Mouse (Mus musculus) bone marrow, adult 2 months (tissue): ENCODE measurements around the gene Senp3. TPM values are rescaled to one million over a fixed set of nuclear protein-coding genes. Genes with fewer than 3 reads are reported as not detected.

Source experiments
- H3K27ac ChIP-seq: fragments of 200-500 bp; 2 replicates; pipeline ENCODE4 v1.5.1; 2012; ENCODE audit warnings: low read depth, mild to moderate bottlenecking, control low read depth, inconsistent platforms, low read length; ENCODE audit not compliant: control insufficient read depth, poor library complexity, insufficient read depth
- H3K4me1 ChIP-seq: fragments of 200-500 bp; 2 replicates; pipeline ENCODE4 v1.6.1; 2011; ENCODE audit warnings: low read length; ENCODE audit not compliant: control insufficient read depth, insufficient read depth
- H3K4me3 ChIP-seq: fragments of 200-500 bp; replicated peaks from 2 replicates; pipeline ENCODE3; 2011; ENCODE audit warnings: mild to moderate bottlenecking, low read depth, low read length, control low read depth; ENCODE audit not compliant: control insufficient read depth
- CTCF ChIP-seq: fragments of 200-500 bp; IDR thresholded peaks from 2 replicates; pipeline ENCODE4 v1.5.1; 2011; ENCODE audit warnings: low read length, control low read depth; ENCODE audit not compliant: control insufficient read depth, insufficient read depth
- POLR2A ChIP-seq: fragments of 200-500 bp; IDR thresholded peaks from 2 replicates; pipeline ENCODE4 v1.6.1; 2011; ENCODE audit warnings: low read depth, mild to moderate bottlenecking, control low read depth, low read length, borderline replicate concordance; ENCODE audit not compliant: control insufficient read depth
- WGBS: fragments of 180-500 bp; shearing (Covaris S2); methylation state at CpG from one replicate; pipeline ENCODE4 v1.1.7; 2018; 5-methylcytosine and 5-hydroxymethylcytosine counted together
- polyA plus RNA-seq: library from polyadenylated mRNA; stranded (reverse); fragments of >200 nt; gene quantifications from 2 replicates; pipeline ENCODE4 v1.2.4, GENCODE M21; 2011; ENCODE audit warnings: low replicate concordance; ENCODE audit not compliant: missing spikeins, insufficient read depth, insufficient read length

The Senp3 gene
- polyA plus RNA-seq, 1 experiment = 67.8 TPM

DNA sequence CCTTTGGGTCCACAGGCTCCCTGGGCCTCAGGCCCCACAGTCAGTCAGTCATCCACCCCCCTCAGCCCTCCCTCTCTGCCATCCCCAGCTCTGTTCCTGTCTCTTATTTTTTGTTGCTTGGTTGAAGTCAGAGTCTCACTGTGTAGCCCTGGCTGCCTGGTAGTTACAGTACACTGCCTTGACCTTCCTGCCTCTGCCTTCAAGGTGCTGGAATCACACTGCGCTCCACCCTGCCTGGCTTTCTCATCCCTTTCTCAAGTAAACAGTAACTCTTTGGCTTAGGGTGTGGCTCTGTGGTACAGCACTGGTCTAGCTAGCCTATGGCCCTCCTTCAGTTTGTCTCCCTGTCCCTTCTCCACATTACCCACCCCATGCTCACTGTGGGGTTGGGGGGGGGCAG, 8.0 kb upstream of the Senp3 start:
- WGBS = 94% methylated on average over 1 of the region's 1 CpGs
- TF ChIP-seq POLR2A = no peak
- TF ChIP-seq CTCF = no peak
- Histone ChIP-seq H3K4me1 (peaks cover 3% of the 10 kb centered on the region), H3K4me3 (no peak overlapping the region), H3K27ac (no peak overlapping the region)

DNA sequence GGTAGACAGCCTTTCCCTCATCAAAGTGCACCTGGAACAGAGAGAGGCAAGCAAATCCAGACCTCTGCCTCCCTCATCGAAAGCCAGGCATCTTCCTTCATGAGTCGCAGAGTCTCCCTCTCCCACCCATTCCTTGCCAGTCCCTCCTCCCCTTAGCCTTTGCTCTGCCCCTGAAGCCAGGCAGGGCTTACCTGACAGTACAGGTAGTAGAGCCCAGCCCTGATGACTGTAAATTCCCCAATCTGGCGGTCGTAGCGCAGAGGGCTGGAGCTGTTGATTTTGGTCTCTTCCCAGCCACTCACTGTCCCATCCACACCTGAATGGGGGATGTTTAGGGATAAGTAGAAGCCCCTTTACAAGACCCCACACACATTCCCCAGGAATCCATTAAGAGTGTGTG, 5.2 kb upstream of the Senp3 start:
- no peak overlapping the region for H3K27ac ChIP-seq
- peaks cover 3% of the 10 kb centered on the region for H3K4me1 ChIP-seq
- 85% methylated on average over 5 of the region's 5 CpGs for WGBS

DNA sequence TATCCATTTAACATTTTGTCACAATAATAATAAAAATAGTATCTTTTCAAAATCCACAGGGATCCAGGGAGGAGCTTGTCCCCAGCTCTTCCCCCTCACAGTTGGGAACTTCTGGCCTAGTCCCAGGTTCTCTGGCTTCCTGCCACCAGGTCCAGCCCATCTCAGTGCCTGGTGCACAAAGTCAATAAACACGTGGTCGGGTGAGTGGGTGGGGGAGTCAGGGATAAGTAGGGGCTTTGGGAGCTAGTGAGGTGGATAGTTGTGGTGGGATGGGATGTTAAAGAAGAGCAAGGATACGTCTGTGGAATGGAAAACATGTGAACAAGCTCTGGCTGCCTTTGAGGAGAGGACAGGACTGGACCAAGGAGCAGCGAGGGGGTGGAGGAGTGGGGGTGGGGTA, 4.5 kb upstream of the Senp3 start:
- Histone ChIP-seq H3K4me3 (no peak overlapping the region), H3K4me1 (peaks cover 3% of the 10 kb centered on the region), H3K27ac (no peak overlapping the region)
- TF ChIP-seq CTCF = no peak
- TF ChIP-seq POLR2A = no peak
- WGBS = 42% methylated on average over 4 of the region's 4 CpGs

More for the DNA sequence above, 5.2 kb upstream of the Senp3 start:
- H3K4me3 ChIP-seq = no peak overlapping the region
- TF ChIP-seq CTCF (no peak), POLR2A (no peak)

DNA sequence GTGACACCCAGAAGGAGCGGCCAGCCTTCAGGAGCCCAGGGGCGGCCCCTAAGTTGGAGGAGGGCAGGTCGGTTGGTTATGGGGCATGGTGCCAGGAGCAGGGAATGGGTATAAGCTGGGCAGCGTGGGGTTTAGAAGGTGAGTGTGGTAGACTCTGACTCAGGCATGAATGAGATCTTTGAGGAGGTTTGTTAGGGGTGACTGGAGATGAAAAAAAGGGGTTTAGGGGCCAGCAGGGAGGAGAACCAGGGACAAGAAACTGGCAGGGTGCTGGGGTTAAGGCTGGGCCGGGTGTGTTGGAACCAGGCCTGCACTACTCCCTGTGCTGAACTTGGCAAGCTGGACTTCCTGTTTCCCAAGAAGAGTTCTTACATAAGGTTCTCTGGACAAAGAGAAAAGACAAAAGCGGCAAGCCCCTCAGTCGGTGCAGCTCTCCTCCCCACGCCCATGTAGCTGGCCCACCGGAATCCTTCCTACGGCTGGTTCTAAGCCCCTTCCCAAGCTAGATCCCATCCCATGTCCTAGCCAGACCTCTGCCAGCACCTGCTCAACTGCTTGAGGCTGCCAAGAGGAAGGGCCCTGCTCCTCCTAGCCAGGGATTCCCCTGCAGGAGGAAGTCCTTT, 3.8 kb upstream of the Senp3 start, which contains the start of gene Tnfsf13:
TSS of gene Tnfsf13 (minus strand) at position 259 of the 623 bp plus-strand sequence.
- peak within 1 kb of the TSS; percentile 86 for H3K27ac ChIP-seq
- 17% methylated on average over 10 of the region's 10 CpGs for whole genome bisulfite sequencing

DNA sequence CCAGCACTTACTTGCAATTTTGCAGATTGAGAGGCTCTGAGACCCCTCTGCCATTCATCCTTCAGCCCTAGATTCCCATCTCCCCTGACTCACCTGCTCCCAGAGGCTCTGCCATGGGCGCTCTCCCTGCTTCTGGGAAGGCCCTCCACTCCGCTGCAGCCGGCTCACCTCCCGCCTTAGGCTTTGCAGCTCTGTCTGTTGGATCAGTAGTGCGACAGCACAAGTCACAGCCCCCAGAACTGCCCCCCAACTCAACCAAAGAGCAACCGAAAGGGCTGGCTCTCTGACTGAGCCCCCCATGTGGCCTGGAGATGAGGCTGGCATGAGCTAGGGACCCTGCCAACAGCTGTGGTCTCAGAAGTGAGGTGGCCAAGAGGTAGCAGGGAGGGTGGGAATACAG, 3.1 kb upstream of the Senp3 start:
- WGBS = 56% methylated on average over 6 of the region's 6 CpGs
- Histone ChIP-seq H3K4me1 (peaks cover 3% of the 10 kb centered on the region), H3K4me3 (peak overlapping the region; percentile 19)

More for the DNA sequence above, 3.8 kb upstream of the Senp3 start, which contains the start of gene Tnfsf13:
- no peak for TF ChIP-seq CTCF
- no peak; the same call in 1 of the 2 replicates for TF ChIP-seq POLR2A
- peaks cover 3% of the 10 kb centered on the region for H3K4me1 ChIP-seq
- peak within 1 kb of the TSS; percentile 38 for H3K4me3 ChIP-seq

DNA sequence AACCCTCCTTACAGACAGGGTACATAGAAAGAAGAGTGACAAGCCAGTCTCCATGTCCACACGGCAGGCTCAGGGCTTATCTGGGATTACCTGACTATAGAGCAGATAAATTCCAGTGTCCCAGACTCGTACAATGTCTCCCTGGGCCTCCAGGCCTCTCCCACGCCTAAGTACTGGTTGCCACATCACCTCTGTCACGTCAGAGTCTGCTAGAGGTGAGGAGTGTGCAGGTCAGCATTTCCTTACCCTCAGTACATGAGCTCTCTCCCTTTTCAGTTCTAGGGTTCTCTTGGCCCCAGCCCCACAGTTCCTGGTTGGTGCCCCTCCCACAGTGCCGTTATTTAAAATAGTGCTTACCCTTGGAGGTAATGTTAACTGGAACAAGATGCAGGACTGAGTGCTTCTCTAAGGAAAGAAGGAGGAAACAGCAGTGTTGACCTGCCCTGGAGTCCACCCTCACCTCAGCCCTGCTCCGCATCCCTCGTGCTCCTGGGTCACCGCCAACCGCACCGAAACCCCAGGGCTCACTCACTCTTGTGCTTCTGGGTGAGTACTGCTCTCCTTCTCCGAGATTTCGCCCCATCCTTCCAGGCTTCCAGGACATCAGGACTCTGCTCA, 2.4 kb upstream of the Senp3 start:
- no peak for TF ChIP-seq CTCF
- no peak for TF ChIP-seq POLR2A
- peak overlapping the region; percentile 39 for H3K4me3 ChIP-seq
- H3K4me1 ChIP-seq = peaks cover 3% of the 10 kb centered on the region
- peak overlapping the region; percentile 9 for H3K27ac ChIP-seq
- WGBS = 62% methylated on average over 12 of the region's 12 CpGs

More for the DNA sequence above, 3.1 kb upstream of the Senp3 start:
- TF ChIP-seq CTCF = no peak
- TF ChIP-seq POLR2A = no peak
- peak overlapping the region; percentile 86 for H3K27ac ChIP-seq

DNA sequence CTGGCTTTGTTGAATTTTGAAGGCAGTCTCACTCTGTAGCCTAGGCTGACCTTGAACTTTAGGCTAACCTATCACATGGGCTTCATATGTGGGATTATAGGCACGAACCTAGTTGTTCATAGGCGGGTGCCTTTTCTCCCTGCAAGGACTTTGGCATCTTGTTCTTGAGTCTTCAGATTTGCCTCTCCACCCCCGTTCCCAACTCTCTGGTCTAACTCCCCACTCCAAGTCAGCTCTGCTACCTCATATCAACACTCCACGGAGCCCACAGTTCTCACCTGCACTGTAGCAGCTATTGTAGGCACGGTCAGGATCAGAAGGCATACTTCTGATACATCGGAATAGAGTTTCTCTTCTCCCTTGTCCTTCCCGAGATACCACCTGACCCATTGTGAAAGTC, 1.7 kb upstream of the Senp3 start:
- 78% methylated on average over 7 of the region's 7 CpGs for WGBS
- Histone ChIP-seq H3K27ac (no peak overlapping the region), H3K4me1 (peaks cover 3% of the 10 kb centered on the region), H3K4me3 (no peak overlapping the region)
- TF ChIP-seq POLR2A (no peak), CTCF (no peak)

DNA sequence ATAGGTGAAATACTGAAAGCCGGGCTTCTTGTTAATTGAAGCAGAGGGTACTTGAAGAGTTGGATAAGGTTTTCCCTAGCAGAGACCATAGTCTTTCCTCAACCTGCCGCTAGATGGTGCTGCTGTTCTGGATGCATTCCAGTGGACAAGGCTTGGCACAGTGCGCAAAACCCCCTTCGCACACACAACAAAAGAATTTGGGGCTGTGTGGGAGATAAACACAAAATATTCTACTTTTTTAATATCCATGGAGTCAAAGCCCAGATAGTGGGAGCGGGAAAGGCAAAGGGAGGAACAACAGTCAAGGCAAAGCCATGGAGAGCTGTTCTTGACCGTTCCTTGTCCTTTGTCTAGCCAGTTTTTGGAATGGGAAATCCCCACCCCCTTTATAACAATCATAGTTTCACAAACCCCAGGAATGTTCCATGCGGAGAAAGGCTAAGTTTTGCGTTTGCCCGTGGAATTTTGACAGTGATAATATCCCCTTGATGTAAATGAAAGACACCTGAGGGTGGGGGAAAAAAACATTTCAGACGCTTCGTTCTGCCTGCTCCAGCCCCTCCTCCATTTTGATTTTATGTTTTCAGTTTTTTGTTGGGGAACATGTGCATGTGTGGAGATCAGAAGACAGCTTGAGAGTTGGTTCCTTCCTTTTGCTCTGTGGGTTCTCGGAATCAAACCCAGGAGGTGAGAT, 1.1 kb upstream of the Senp3 start:
- Histone ChIP-seq H3K27ac (no peak overlapping the region), H3K4me3 (no peak overlapping the region), H3K4me1 (peaks cover 3% of the 10 kb centered on the region)
- TF ChIP-seq CTCF = peak; percentile 94
- TF ChIP-seq POLR2A = no peak
- WGBS = 32% methylated on average over 12 of the region's 12 CpGs
